Mouse (Mus musculus): ENCODE measurements around the gene Nkiras2.
"Not testable (repeated sequence)": the region's sequence is repeated elsewhere in the genome, so short reads cannot be mapped to it uniquely, and the experiment has no call there.

Nkiras2 gene

DNA sequence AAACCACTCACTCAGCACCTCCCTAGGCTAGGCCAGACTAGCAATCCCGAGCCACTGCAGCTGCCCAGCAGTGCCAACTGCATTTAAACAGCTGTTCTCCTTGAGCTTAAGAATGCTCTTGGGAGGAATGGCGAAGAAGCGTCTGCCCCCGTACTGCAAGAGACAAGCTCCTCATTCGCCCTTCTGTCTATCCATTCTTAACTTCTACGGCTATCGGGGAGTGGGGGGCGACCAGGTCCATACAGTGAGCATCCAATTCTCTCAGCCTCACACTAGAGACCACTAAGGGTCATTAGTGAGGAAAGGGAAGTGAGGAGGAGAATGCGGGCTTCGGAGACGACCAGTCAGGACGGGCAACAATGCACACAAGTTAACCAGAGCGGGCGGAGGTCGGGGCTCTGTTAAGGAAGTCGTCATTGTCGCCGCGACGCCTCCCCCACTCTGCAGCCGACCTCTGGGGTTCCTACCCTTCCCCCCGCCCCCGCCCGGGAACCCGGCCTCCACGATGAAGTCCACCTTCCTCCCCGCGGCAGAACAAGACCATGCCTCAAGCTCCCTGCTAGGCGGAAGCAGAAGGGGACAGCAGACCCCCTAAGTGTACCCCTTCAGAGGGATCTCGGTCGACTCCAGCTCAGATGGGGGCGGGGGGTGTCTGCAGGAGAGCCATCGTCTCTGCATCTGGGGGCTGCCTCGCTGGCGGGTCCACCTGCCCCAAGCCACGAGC is at the start of gene Nkiras2:
Gene Nkiras2 (plus strand): TSS at position 484 of the 724 bp plus-strand sequence.
- DNase-seq (ENCODE audit: low read depth, low spot score) = peak; percentile 89

DNA sequence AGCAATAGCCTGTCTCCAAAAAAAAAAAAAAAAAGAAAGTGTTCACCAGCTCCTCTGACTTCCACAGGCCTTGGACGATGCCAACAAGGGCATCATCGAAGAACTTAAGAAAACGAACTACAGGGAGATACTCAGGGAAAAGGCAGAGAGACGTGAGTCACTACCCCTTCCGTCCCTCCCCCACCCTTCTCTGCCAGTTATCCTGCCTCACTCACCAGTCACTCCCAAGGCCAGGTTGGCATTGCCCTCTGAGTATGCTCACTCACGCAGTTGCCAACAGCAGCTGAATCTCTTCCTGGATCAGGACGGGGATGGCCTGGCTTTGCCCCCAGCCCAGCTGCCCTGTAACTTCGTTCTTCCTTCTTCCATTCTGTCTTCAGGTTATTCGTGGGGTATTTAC is 49.3 kb upstream of the Nkiras2 start:
- no peak for DNase-seq (ENCODE audit: low read depth, low spot score)

DNA sequence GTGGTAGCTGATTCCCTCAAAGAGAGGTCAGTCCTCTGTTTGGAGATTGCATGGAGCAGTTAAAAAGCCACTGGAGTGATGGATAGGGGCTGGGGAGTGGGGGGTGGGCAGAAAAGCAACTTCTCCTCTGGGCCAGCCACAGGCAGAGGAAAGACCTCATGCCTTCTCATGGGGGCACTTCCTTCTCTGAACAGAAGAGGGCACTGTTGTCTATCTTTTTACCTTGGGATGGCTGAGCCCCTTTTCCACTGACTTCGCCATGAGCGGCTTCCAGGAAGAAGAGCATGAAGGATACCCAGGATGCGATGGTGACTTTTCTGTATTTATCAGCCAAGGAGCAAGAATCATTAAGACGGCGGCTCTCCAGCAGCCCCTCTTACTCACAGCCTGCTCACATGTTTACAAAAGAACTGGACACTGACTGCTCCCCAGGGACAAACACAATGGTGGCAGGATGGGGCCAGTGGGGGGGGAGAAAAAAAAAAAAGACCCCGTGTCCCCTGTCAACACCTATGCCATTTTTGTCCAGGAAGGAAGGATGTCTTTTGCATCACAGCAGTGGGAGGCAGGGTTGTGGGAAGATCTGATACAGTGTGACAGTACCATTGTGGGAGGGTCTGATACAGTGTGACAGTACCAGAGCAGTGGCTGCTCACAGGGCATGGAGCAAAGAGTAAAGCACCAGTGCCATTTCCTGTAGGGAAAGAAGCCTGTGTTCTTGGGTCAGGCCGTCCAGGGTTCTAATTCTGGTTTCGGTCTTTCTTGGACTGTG is 48.4 kb upstream of the Nkiras2 start:
- peak; percentile 73 for DNase-seq (ENCODE audit: low read depth, low spot score)

DNA sequence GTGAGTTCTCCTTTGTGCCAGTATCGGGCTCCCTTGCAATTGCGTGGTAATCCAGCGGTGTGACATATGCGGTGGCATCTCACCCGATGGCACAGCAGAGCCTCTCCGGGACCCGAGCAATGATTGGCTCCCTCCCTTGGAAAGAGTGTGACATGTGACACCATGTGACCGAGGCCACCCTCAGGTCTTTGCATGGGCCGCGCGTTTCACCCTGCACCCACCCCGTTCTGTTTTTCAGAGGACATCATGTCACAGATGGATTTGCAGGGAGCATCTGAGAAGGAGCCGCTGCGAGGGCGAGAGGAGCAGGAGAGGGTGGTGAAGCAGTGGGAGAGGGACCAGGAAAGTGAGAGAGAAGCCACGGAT is 47.9 kb upstream of the Nkiras2 start:
- no peak for DNase-seq (ENCODE audit: low read depth, low spot score)

DNA sequence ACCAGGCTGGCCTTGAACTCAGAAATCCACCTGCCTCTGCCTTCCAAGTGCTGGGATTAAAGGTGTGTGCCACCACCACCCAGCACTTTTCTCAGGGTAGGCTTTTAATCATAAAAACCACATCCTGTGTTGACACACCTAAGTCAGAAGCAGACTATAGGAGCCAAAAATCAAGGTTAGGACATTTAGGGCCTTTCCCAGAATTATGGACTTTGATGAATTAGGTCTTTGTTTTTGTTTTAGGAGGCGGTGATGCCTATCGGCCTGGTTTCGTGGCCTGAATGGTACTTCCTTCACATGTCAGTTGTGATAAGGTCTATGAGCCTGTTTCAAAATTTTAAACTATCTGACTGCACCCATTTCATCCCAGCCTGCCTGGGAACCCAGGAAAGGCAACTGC is 44.9 kb upstream of the Nkiras2 start:
- DNase-seq (ENCODE audit: low read depth, low spot score) = no peak

DNA sequence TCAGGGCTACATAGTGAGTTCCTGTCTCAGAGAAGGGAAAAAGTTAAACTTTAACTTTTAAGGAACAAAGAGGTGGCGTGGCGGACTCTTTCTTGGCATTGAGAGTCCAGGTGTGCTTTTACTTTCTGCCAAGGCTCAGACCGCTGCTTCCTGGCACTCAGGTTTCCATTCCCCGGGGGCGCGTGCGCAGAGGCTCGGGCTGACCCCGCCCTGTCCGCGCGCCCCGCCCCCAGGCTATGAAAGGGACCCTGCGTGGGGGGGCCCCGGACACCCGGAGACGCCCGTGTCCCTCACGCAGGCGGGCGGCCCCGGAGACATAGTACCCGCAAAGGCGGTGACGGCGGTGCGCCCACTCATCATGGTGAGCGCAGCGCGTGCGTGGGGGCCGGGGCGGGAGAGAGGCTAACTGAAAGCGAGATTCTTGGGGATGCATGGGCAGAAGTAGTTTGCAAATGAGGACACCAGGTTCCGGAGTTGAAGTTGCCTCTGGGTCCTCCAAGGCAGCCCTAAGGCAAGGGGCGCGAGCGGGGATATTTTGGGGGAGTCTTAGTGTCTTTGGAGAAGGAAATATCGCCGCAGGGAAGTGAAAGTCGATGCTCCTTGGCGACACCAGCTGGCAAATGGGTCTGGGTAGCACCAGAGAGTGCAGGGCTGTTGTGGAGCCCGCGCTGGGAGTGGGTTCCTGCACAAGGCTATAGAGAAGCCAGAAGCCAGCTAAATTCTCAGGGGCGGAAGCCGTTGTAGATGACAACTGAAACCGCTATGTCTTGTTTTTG is 44.1 kb upstream of the Nkiras2 start, which contains the start of gene Cnp:
Gene Cnp (plus strand): TSS at position 197 of the 776 bp plus-strand sequence.
- peak; percentile 61 for DNase-seq (ENCODE audit: low read depth, low spot score)

DNA sequence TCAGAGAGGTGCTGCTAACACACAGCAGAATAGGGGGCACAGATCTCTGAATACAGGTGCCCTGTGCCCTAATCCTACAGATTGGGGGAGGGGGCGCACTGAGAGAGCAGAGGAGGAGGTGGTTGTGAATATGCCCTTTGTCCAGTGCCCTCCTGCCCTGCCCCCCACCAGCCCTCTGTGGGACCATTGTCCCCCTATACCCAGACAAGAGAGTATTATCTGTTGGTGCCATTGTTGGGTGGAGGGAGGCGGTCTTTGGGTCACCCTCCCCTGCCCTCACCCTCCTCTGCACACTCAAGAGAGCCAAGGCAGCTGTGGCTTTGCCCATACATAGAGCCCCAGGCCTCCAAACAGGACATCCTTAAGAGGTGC is 43.6 kb upstream of the Nkiras2 start:
- no peak for DNase-seq (ENCODE audit: low read depth, low spot score)

DNA sequence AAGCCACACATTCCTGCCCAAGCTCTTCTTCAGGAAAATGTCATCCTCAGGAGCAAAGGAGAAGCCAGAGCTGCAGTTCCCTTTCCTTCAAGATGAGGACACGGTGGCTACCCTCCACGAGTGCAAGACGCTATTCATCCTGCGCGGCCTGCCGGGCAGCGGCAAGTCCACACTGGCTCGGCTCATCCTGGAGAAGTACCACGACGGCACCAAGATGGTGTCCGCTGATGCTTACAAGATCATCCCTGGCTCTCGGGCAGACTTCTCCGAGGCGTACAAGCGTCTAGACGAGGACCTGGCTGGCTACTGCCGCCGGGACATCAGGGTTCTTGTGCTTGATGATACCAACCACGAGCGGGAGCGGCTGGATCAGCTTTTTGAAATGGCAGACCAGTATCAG is 42.8 kb upstream of the Nkiras2 start:
- peak; percentile 43 for DNase-seq (ENCODE audit: low read depth, low spot score)

DNA sequence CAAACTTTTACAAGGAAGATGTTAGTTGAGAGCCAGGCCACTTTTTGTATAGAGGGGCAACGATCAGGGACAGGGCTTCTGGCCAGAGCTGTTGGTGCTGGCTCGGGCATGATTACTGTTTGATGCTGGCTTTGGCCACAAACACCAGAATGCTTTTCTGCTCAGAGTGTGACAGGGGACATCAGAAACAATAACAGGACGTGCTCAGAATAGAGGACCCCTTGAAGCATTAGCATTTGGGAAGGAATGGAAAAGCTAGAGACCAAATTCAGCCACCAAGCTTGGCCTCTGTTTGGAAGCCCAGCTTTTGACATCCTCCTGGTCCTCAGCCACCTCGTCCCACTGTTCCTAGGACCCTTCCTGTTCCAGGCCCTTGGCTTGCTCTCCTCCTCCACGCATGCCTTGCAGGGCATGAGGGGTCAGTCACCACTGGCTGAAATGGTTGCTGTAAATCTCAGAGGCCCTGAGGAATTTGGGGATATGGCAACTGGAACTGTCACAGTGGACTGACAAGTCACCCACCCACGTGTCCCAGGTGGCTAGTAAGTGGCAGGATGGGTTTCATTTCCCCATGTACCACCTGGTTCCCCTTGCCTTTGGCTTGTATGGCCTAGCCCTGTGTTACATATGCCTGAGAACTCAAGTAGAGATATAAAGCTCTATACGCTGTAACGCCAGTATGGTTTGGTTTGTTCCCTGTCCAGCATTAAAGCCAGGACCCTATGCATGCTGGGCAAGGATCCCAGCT is 41.0 kb upstream of the Nkiras2 start:
- no peak for DNase-seq (ENCODE audit: low read depth, low spot score)

DNA sequence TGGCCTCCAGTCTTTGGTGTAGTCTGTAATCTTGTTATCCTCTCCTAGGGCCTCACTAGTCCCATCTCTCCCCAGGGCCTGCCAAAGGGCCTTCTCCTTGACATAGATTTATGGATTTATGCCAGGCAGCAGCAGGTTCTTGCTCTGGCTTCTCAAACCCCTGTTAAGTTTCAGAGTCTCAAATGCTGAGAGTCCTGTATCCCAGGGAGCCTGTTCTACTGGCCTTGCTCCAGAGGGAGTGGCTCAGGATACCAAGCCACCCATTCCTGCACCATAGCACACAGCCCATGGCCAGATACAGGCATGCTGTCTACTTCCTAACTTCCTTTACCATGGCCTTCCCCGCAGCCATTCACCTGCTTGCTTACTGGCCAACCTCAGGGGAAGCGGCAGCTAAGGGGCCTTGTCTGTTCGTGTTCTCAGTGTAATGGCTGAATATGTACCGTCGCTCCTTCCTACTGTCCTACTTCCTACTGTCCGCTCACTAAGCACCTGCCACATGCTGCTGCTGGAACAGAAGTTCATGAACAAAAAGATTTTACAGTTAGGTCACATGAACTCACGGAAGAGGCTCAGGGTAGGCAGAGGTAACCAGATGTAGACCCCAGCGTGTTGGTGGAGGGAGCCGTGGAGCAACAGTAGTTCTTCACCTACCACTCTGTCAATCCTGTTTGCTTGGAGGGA is 39.8 kb upstream of the Nkiras2 start:
- DNase-seq (ENCODE audit: low read depth, low spot score) = no peak

DNA sequence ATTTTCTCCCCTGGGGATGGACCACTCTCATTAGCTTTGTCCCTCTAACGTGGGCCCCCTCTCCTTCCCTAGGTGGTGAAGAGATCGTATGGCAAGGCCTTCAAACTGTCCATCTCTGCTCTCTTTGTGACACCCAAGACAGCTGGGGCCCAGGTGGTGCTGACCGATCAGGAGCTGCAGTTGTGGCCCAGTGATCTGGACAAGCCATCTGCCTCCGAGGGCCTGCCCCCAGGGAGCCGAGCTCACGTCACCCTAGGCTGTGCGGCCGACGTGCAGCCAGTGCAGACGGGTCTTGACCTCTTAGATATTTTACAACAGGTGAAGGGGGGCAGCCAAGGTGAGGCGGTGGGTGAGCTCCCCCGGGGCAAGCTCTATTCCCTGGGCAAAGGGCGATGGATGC is 38.8 kb upstream of the Nkiras2 start:
- DNase-seq (ENCODE audit: low read depth, low spot score) = no peak

DNA sequence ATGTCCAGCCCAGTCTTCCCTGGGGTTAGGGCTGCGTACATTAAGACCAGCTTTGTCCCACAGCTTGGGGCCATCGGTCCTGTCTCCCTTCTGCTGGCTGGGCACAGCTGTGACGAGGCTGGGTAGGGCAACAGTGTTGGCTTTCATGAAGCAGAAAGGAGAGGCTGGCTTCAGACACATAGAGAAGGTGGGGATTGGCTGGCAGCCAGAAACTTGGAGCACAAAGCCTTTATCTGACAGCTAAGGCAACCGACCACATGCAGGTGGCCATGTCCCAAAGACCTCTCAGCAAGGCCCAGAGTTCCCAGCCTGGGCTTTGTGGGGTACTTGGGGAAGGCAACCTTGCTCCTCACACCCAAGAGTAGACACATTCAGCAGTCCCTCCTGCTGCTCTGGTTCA is 37.3 kb upstream of the Nkiras2 start:
- DNase-seq (ENCODE audit: low read depth, low spot score) = no peak

DNA sequence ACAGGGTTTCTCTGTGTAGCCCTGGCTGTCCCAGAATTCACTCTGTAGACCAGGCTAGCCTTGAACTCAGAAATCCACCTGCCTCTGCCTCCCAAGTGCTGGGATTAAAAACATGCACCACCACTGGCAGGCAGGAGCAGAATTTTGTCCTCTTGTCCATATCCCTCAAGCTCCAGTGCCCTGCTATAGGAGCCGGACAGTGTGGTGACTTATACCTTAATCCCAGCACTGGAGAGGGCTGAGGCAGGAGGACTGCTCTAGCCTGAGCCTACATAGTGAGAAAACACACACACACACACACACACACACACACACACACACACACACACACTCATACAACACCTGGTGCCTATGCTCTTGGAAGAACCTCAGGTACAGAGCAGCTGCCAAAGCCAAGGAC is 36.6 kb upstream of the Nkiras2 start:
- not testable (repeated sequence) for DNase-seq (ENCODE audit: low read depth, low spot score)

DNA sequence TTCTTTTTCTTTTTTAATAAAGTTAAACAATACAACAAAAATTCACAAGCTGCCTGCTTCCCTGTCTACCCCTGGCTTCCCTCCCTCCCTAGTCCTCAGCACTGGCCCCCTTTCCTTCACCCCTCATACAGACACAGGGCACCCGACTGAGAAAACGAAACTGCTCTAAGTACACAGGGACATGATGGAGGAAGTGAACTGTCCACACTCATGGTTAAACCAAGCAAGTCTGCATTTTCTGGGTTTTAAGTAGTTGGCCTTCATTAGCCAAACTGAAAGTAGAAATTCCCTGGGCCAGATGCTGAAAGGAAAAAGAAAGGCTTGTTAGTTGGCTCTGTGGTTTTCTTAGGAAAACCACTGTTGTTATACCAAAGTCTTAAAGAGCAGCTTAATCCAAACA is 36.2 kb upstream of the Nkiras2 start:
- no peak for DNase-seq (ENCODE audit: low read depth, low spot score)

DNA sequence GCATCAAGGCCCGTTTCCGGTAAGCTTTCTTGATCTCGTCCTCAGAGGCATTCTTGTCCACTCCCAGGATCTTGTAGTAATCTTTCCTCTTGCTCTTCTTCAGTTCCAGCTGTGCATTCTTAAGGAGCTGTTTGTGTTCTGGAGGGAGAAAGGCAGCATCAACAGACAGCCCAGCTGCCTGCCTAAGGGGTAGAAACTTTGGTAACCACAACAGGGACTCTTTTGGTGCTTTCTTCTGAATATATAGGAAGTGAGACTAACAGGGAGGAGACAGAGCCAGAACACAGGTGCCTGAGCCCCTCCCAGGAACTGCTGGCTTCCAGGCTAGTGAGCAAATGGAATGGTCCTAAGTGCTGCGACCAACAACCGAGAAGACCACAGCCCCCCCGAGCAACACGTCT is 34.5 kb upstream of the Nkiras2 start:
- no peak for DNase-seq (ENCODE audit: low read depth, low spot score)

DNA sequence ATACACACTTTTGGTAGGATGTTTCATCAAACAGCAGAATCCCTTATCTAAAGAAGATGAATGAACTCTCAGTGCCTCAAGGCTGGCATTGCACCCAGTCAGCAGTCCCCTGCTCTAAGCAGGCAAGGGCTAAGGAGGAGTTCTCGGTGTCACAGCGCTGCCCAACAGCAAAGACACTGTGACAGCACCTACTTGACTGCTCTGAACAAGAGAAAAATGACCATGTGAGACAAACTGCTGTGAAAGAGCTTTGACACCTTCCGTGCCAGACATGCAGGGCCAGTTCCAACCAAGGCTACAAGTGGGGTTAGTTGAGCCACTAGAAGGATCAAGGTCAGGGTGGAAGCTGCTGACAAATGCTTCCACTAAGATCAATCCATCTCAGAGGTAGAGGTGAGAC is 33.9 kb upstream of the Nkiras2 start:
- DNase-seq (ENCODE audit: low read depth, low spot score) = no peak

DNA sequence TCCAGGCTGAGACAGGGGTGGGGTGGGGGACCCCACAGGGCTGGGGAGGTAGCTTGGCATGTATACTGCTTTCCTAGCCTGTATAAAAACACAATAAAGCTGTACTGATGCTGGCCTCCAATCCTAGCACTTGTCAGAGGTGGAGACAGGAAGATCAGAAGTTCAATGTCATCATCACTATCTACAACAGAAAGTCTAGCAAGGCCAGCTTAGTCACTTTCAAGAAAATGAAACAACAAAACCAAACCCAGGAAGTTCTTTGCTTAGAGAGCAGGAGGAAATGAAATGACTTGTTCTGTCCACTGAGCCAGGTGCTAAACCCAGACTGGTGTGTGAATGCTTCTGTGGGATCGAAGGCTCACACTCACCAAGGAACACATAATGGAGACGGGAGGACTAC is 30.6 kb upstream of the Nkiras2 start:
- DNase-seq (ENCODE audit: low read depth, low spot score) = no peak

DNA sequence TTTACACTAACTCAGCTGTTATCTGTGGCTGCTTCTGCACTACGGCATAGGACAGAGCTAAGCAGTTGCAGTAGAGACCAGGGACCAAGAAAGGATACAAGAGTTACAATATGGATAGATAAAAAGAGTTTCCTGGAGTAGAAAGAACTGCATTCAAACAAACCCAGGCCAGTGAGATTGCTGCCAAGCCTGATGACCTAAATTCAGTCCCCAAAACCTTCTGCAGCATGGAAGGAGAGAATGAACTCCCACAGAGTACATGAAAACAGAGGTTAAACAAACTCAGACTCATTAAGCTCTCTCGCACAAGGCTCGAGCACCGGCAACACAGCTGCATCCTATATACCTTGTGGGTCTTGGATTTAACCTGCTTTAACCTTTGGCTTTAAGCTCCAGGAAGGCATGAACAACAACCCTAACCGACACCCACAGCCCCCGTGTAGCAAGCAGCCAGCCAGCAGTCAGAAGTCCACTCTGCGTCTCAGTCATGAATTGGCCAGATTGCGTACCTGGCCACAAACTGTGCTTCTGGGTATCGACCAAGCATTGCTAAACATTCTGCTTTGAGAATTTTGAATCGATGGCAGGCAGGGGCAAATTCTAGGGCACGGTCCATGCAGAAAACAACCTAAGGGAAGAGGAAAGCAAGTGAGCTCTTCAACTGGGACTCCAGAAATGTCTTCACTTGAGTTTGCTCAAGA is 26.5 kb upstream of the Nkiras2 start:
- DNase-seq (ENCODE audit: low read depth, low spot score) = no peak

DNA sequence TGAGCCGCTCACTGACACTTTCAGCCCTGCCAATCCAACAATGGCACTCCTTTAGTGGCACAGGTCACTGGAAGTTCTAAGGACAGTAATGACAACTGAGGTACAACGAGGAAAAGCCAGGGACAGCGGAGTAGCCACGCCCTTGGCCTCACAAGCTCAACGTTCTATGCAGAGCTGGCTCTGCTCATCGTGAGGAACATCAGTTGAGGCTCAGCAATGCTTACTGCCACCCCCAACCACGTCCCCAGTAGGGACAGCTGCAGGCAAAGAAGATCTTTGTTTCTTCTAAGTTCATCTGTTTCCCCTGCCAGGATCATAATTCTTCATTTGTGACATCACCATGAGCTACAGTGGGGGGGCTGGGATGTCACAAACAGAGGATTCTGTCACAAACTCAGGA is 24.4 kb upstream of the Nkiras2 start:
- DNase-seq (ENCODE audit: low read depth, low spot score) = no peak

DNA sequence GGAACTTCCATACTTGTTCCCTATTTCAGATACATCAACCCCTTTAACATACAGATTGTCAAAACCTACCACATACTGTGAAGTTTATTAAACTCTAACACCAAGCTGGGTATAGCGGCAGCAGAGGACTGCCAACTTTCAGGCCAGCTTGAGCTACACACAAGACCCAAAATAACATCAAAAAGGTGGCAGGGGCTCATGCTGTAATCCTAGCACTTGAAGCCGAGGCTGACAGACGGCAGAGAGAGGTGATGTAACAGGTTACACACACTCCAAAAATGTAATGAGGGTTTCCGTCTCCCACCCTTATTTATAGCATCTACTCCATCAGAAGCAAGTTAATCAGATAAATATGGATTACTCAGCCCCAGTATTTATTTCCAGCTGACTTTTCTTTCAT is 23.5 kb upstream of the Nkiras2 start:
- no peak for DNase-seq (ENCODE audit: low read depth, low spot score)

DNA sequence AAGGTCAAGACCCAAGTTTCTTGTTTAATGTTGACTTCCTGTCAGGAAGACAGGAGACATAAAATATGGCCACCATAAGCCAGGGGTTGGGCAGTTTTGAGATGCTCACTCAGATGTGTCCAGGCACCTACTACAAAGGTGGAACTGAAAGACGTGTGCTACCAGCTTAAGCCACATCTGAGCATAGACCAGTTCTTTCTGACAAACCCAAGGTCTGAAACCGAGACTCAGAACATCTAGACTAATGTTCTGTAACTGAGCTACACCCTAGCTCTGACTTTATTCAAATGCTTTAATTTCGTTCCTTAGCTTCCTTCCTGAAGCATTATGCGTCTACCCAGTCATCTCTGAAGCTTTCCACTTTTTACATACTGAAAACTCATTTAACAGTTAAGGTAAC is 21.0 kb upstream of the Nkiras2 start:
- DNase-seq (ENCODE audit: low read depth, low spot score) = no peak

Measured in ES-CJ7 (cell line).